Mouse (Mus musculus) right cerebral cortex, adult 2 months (tissue): ENCODE measurements around the gene 2410004B18Rik.
"Not testable (repeated sequence)": the region's sequence is repeated elsewhere in the genome, so short reads cannot be mapped to it uniquely, and the experiment has no call there.

Experiments
- DNase-seq, 2 experiments: peaks; one replicate each; pipeline ENCODE4 v3.0.0; 2021 to 2022; ENCODE audit warnings: low spot score in 2 of 2

2410004B18Rik gene

DNA sequence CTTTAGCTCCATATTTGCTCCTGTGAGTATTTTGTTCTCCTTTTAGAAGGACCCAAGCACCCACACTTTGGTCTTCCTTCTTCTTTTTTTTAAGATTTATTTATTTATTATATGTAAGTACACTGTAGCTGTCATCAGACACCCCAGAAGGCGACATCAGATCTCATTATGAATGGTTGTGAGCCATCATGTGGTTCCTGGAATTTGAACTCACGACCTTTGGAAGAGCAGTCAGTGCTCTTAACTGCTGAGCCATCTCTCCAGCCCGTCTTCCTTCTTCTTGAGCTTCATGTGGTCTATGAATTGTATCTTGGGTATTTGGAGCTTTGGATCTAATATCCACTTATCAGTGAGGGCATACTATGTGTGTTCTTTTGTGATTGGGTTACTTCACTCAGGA lies 27.8 kb downstream of the 2410004B18Rik start:
- DNase-seq: not testable (repeated sequence)

DNA sequence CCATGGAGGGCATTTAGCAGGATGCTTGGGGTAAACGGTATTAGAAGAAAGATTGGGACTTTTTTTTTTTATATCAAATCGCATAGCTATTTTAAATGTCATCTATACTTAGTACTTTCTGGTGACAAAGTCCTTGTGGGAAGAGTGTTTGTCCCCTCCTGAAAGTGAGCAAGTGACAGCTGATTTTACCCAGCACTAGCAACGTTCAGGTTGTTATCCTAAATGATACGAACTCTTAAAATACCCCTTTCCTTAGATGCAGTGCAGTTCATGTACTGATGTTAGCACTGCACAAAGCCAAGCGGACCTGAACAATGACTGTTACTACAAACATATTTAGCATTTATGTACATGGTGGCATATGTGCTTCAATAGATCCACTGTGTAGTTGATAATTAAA lies 29.0 kb downstream of the 2410004B18Rik start:
- no peak for DNase-seq

DNA sequence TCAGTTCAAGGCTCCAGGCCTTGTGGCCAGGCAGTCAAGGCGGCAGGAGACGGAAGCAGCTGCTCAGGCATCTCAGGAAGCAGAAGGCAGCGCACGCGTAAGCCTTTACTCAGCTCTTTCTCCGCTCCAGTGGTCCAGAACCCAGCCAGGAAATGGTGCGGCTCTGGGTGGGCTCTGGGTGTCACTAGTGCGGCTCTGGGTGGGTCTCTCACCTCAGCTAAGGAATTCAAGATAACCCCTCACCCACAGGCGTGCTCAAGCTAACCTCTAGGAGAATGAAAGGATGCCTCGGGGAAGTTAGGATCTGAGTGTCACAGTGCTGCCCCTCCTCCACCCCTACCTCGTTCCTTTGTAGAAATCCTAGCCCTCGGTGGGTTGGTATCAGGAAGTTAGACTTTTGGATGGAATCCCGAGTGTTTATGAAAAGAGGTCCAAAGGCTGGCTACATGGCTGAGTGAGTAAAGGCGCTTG lies 31.3 kb downstream of the 2410004B18Rik start:
- DNase-seq: no peak

DNA sequence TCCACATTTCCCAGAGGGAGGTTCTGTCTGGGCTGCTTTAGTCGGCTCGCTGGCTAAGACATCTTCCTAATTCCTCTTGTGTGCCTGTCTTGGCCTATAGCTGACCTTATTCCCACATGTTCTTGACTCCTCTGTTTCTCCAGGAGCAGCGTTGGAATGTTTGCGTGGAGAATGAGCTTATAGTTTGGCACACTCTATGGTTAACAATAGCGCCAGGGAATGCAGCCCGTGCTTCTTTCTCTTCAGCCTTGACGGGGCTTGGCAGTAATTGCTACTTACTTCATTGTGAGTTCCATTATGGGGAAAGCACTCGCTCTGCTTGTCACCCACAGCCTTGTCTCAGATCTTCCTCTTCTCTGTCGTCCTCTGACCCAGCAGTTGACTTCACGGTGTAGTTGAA lies 33.7 kb downstream of the 2410004B18Rik start:
- DNase-seq: no peak

DNA sequence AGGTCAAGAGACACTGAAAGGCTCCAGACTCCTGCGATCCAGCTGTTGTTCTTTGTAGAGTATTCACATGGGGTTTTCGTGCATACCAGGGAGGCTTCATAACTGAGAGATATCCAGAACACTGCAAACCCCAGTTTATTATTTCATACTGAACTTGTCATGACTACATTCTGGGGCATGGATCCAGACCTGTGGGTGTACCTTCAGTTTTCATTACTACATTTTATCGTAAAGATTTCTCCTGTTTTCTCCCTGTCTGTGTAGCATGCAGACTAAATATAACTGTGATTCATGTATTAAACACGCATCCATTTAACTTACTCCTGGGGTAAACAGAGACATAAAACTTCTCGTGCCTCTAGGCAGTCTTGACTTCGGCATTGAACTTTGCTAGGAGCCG lies 37.2 kb downstream of the 2410004B18Rik start:
- DNase-seq: no peak

DNA sequence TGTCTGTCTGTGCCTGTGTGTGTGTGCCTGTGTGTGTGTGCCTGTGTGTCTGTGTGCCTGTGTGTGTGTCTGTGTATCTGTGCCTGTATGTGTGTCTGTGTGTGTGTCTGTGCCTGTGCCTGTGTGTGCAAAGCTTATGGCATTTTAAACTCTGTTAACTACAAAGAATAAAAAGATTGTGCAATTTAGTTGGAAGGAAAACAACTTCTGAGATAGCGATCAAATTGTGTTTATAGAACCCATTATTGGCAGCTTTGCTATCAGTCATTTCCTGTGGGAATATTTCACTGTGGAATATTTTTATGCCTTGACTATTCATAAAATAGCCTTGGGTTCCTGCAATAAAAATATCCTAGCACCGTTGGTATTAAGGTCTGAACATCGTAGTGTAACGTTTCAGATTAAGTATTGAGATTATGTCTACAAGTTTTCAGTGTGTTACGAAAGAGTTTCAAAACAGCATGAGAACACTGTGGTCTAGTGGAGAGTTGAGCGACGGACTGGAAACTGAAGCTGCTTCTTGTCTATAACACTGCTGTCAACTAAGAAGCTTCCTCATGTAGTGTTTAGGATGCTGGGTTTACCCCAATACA lies 47.6 kb downstream of the 2410004B18Rik start:
- no peak for DNase-seq

DNA sequence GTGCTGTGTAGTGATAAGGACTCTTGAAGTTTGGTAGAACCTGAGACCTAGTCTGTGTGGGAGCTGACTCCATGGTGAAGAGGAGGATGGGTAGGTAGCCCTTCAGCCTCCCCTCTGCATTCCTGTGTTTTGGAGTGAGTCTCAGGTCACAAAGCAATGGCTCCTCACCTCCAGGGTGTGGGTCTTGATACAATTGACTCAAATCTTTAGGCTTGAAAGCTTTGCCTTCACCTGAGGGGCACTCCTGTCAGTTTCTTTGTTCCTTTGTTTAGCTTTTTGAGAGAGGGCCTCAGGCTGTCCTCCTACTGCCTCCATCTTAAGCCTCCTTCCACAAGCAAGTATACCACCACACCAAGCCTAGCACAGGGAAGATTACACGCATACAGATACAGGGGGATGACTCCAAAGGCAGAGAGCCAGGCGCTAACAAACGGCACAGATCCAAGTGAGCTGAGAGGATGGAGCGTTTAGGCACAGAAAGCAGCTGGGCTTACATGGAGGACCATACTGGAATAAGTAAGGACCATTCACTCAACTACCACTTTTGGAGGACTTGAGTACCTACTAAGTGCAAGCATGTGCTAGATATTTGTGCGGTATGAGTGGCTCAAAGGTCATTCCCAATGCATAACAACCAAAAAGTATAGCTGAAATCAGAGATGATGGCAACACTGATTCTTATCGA lies 48.6 kb downstream of the 2410004B18Rik start:
- DNase-seq: no peak

DNA sequence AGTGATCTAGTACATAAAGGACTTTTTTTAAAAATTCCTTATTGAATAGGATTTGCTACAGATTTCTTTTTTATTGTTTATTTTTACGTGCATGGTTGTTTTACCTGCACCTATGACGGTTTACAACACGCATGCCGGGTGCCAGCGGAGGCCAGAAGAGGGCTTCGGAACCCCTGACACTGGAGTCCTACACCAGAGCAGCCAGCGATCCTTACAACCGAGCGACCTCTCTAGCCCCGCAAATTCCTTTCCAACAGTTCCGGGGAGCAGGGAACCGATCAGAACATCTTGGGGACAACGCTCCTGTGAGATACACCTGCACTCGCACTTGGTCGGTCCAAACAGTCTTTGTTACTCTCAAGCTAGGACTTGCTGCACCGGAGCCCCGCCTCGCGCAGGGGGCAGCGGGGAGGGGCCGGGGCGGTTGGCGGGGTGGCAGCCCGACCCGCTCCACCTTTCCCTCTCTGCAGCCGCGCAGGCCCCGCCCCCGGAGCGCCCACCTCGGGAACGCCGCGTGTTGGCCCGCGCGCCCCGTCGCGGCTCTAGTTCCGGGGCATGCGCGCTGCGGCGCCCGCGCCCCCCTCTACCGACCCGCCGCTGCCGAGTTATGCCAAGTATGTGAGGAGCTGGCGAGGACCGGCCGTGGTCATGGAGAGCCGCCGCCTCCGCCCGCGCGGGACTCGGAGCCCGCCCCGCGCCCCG lies 49.6 kb downstream of the 2410004B18Rik start, which contains the start of gene Syde2:
Gene Syde2, plus strand, starts transcription at position 603 of the 702 bp plus-strand sequence.
- peak; percentile 42 to 52 for DNase-seq

DNA sequence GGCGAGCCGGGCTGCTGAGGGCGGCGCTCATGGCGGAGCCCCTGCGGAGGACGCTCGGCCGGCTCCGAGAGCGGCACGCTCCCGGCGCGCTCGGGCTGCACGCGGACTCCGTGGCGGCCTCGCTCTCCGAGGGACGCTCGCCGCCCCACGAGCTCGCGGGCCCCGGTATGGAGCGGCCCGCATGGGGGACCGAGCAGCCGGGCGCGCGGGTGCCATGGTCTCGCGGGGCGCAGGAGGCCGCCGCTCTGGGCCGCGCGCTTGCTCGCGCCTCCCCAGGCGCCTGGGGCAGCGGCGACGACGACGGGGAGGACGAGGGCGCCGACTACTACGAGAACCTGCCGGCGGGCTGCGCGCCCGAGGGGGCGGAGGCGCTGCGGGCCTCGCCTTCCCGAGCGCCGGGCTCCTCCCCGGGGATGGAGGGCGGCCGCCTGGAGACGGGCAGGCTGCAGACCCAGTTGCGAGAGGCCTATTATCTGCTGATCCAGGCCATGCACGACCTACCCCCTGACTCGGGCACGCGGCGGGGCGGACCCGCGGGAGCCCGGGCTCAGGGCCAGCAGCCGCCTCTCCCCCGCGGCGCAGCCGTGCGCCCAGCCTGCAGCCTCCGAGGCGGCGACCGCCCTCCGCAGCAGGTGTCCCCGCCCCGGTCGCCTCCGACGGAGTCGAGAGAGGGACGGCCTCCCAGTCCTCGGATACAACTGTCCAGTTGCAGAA lies 50.3 kb downstream of the 2410004B18Rik start:
- DNase-seq: peak; percentile 25 to 33

DNA sequence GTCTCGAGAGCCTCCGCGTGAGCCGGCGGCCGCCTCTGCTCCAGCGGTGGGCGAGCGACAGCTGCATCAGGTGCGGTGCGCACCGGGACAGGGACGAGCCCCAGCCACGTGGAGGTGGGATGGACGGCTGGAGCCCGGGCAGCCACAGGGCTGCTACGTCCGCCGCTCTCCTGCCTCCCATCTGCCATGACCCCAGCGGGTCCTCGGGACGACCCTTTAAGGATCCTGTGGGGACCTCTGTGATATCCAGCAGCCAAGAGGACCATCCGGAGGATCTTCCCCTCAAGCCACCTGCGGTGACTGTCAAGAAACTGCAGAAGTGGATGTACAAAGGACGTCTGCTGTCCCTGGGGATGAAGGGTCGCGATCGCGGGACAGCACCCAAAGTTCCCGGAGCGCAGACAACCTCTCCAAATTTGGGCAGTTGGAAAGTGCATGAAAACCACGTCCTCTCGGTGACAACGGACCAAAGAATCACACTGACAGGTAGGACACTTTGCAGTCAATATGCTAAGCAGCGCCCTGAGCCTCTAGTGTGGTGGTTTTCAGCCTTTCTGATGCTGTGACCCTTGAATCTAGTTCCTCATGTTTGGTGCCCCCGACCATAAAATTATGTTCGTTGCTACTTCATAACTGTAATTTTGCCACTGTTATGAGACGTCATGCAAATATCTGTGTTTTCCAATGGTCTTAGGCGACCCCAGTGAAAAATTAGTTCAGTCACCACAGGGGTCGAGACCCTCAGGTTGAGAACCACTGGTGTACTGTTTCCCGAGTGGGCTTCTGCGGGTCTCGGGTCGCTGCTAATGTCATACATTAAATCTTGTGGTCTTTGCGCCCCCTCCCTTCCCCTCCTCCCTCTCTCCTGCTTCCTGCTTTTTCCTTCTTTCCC lies 51.1 kb downstream of the 2410004B18Rik start:
- no peak for DNase-seq

DNA sequence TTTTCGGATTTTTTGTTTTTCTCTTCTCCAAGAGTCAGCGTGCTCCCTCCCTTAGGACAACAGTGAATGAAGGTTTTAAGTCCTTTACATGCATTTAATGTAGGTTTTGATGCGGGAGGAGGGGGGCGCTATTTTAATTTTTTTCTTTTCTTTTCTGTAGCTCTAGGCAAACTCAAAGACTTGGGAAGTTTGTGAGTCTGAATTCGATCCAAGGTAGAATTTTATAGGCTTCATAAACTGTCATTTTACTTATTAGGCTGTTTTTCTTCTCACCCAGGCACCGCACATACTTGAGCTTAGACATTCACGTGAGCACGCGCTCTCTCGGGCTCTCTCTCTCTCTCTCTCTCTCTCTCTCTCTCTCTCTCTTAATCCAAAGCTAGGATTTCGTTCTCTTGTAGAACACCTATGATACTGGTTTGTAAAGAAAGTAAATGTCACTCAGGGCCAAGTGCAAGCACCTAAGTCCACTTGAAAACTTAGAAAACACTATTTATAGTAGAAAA lies 51.8 kb downstream of the 2410004B18Rik start:
- DNase-seq: no peak

DNA sequence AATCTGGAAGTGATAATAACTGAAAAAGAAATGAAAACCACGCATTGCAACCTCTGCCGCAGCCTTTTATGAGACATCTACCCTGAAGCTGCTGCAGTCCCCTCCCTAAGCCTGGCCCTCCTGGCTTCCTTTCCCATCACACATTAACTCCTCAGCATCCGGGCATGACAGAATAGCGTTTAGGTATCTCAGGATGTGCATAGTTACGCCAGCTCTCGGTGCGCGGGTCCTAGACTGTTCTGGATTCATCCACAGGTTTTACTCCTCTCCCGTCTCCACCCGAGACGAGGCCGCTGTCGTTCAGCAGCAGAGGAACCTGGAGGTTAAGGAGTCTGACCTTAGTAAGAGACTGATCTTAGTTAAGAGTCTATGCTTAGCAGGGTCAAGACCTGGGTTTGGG lies 53.3 kb downstream of the 2410004B18Rik start:
- DNase-seq: no peak

DNA sequence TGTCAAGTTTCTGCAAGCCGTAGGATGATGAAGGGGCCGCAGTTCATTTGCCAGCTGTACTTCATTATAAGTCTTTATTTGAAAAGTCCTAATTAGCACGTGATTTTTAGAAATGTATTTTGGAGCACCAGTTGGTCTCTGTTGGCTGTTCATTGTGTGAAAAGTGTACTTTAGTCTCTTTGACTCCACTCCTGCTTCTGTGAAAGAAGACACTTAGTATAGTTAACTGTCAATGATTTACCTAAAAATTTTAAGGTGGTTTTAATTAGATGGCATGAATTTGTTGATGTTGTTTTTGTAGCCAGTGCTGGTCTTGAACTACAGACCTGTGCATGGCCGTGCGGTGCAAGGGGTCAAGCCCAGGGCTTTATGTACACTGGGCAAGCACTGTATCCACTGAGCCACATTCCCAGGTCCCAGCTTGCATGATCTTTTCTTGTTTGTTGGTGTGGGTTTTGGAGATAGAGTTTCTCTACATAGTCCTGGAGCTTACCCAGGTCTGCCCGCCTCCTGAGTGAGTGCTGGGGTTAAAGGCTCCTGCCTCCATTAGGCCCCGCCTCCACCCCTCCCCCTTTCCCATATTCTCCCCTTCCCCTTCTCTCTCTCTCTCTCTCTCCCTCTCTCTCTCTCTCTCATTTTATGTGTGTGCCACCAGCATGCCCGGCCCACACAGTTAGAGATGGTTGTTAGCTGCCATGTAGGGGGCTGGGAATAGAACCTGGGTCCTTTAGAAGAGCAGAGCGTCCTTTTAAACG lies 54.3 kb downstream of the 2410004B18Rik start:
- no peak for DNase-seq

DNA sequence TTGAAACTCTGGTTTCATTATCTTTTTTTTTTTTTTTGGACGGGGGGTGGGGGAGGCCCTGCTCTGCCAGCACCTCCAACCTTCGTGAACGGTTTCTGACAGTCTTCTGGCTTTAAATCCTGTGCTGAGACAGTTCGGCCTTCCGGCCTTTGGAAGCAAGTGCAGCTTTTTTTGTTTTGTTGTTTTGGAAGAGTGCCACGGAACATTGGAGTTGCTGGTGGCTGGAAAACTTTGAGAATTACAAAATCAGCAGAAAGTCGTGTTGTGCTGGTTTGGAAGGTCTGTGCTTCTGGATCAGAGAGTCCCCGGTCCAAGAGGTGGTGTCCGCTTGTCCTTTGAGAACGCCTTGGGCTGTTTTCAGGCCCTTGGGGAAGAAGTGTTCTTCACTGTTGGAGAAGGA lies 55.0 kb downstream of the 2410004B18Rik start:
- DNase-seq: no peak

DNA sequence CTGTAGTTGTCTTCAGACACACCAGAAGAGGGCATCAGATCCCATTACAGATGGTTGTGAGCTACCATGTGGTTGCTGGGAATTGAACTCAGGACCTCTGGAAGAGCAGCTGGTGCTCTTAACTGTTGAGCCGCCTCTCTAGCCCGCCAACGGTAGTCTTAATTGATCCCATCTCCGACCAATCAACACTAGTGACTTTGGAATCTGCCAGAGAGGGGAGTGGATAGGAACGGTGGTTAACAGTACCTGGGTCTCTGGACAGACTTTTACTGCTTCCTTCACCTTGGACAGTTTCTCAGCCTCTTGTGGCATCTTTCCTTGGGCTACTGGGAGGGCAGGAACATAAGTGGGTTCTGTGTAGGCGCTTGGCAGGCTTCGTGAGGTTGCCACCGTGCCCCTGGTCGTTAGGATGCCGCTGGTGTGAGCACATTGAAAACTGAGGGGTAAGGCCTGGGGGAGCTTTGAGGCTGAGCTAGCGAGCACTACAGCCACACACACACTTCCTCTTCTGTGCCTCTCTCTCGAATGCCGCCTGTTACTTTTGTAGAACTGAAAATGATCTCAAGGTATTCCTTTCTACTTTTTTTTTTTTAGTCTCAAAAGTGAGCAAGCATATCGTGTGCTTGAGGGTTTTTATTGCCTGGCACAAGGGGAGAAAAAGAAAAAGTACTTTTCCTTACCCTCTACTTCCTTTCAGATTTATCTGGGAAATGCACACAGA lies 55.8 kb downstream of the 2410004B18Rik start:
- DNase-seq: no peak
